Mouse (Mus musculus) hindlimb bud, embryonic 11.5 days (tissue): ENCODE measurements around the gene Prmt3.

ENCODE experiments used
- DNase-seq: peaks from one replicate; pipeline ENCODE4 v3.0.0-alpha.2; 2012; ENCODE audit warnings: low read depth, low spot score; ENCODE audit errors: extremely low spot score

Prmt3 gene

GRCm38 (mm10) chr7:49853342-49854181 is 75.4 kb downstream of the Prmt3 start:
- DNase-seq = no peak

DNA sequence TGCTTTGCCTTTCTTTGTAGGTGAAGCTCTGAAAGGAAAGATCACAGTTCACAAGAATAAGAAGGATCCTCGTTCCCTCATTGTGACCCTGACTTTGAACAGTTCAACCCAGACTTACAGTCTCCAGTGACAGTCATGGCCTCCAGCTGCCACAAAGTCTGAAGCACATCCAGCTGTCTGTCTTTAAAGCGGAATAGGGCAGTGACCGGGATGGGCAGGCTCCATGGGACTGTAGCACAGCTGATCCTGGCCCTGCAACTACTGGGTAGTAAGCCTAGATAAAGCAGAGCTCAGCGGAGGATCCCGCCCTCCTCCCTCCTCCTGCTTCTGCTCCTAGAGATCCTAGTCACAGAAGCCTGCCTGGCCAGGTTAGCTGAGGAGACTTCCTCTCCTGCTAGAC is 79.2 kb downstream of the Prmt3 start:
- no peak for DNase-seq

DNA sequence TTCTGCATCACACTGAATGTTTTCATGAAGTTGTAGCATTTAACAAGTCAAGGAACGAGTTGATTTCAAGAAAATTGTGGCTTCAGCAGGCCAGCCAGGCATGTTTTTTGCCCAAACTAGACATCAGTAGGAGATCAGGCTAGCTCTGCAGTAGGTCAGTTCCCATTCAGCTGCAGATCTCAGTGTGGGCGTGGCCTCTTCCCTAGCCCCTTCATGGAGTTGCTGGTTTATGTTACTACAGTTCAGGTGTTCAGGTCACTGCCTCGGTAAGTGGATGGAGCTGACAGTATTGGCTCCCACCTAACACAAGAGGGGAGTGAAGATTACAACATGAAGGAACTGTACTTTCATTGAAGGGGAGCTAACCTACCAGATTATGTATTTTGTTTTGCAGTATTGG is 80.1 kb downstream of the Prmt3 start:
- no peak for DNase-seq

DNA sequence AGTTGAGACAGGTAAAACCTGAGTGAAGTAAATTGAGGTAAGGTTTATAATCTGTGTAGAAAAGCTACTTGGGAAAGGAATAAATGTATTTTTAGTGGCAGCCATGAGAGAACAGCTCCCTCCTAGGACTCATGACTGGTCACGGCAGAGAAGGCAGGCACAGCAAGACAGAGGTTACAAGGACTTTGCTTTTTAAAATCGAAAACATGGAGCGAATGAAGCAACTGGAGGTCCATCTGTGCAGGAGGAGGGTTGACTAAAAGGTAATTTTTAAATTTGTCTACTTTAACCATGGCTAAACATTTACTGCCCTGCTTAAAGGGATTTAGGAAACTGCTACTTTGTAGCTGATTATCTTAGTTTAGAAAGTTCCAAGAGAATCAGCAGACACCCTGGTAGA is 81.7 kb downstream of the Prmt3 start:
- no peak for DNase-seq

- DNase-seq = no peak
These were observed 83.0 kb downstream of the Prmt3 start for GRCm38 (mm10) chr7:49861196-49861595.

- DNase-seq = no peak
These were observed 85.6 kb downstream of the Prmt3 start for GRCm38 (mm10) chr7:49863753-49864152.

DNA sequence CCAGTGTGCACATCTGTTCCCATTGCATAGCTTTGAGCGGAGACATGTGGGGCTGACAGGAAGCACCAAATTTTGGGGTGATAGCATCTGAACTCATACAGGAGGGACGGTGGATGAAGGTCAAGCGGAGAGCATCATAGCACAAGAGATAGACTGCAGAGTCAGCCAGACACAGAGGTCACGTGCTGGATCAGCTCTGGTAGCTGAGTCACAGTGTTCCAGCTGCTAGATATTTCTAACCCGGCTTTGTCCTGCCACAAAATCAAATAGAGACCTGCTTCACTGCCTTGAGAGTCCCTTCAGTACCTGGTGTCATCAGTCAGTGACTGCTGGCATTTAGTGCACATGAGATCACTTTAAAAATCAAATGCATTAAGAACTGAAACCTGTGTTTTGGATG is 91.5 kb downstream of the Prmt3 start:
- no peak for DNase-seq

DNA sequence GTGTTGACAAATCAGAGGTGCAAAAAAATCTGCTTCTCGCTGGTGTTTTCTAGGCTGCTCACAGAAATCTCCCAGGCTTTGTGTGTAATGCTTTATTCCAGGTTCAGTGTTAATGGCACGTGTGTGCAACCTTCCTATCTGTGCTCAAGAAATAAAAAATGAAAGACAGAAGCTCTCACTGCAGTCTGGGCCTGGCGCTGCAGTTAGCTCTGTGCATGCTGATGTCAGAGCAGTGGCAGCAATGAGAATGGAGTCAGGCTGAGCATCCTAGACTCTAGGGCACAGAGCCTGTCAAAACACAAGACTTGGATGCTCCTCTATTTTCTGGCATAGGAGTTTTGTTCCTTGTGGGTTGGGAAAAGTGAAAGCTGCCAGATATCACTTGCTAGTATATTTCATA is 92.1 kb downstream of the Prmt3 start:
- DNase-seq = no peak

GRCm38 (mm10) chr7:49877307-49877706 is 99.2 kb downstream of the Prmt3 start:
- no peak for DNase-seq

GRCm38 (mm10) chr7:49879051-49879450 is 100.9 kb downstream of the Prmt3 start:
- DNase-seq = no peak

DNA sequence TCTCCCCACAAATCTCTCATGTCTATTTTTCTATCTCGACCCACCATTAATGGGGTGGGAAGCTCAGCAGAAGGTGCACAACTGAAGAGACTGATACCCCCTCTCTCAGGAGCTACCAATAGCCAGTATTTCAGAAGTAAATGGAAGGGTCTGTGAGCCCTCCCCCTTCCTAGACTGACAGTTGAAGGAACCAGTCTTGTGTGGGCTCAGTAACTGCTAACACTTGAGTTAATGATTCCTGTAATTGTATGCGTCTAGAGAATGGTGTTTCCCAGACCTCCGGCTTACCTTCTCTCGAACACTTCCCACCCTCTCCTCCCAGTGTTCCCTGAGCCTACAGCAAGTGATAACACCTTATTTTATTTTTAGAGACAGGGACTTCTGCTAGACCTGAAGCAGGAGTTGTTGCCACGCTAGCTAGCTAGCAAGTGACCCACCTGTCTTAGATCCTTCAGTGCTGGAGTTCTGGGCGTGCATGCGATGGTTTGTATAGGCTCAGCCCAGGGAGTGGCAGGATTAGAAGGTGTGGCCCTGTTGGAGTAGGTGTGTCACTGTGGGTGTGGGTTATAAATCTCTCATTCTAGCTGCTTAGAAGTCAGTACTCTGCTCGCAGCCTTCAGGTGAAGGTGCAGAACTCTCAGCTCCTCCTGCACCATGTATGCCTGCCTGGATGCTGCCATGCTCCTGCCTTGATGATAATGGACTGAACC is 102.0 kb downstream of the Prmt3 start:
- no peak for DNase-seq

DNA sequence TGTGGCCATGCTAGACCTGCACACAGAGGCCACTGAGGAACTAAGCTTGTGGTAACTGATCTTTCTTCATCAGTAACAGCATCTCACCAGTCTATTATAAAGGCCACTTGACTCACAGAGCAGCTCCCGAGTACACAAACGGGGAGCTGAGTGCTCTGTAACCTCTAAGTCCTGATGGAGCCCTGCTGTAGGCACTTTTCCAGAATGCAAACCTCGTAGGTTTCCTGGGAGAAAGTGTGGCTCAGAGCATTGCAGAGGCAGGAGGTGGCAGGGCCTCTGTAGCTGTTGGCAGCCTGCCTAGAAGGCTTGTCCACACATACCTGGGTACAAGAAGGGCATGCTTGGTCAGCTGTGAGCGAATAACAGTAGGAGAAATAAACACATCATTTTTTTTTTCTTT is 104.1 kb downstream of the Prmt3 start:
- DNase-seq = no peak

GRCm38 (mm10) chr7:49882694-49883389 is 104.7 kb downstream of the Prmt3 start:
- DNase-seq = no peak

GRCm38 (mm10) chr7:49887776-49888390 is 109.7 kb downstream of the Prmt3 start:
- DNase-seq = no peak

- no peak for DNase-seq
These were observed 116.6 kb downstream of the Prmt3 start for GRCm38 (mm10) chr7:49894786-49895185.

DNA sequence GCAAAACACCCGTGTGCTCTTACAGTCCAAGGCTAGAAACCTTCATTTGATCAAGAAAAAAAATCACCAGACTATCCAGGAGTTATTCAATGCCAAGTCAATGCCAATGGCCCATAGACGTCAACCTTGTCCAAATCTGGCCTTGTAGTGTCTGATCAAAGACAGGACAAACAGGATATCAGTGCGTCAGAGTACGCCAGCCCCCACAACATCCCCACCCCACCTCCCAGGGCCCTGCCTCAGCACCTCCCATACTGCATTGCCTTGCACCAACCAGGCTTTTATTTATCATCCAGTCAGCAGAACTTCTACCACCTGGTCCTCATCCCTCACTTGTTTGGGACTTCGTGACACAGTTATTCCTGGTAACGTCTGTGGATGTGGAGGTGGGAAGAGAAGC is 117.2 kb downstream of the Prmt3 start:
- DNase-seq = no peak

- DNase-seq = no peak
These were observed 123.9 kb downstream of the Prmt3 start for GRCm38 (mm10) chr7:49902003-49902552.

GRCm38 (mm10) chr7:49907191-49908171 is 129.3 kb downstream of the Prmt3 start:
- no peak for DNase-seq
